Mouse (Mus musculus): ENCODE data around the gene Tmcc1. TPM values are rescaled to one million over a fixed set of nuclear protein-coding genes. Genes with fewer than 3 reads are reported as not detected.

Tmcc1 gene
- polyA plus RNA-seq, 1 experiment, result 20.5 TPM

DNA sequence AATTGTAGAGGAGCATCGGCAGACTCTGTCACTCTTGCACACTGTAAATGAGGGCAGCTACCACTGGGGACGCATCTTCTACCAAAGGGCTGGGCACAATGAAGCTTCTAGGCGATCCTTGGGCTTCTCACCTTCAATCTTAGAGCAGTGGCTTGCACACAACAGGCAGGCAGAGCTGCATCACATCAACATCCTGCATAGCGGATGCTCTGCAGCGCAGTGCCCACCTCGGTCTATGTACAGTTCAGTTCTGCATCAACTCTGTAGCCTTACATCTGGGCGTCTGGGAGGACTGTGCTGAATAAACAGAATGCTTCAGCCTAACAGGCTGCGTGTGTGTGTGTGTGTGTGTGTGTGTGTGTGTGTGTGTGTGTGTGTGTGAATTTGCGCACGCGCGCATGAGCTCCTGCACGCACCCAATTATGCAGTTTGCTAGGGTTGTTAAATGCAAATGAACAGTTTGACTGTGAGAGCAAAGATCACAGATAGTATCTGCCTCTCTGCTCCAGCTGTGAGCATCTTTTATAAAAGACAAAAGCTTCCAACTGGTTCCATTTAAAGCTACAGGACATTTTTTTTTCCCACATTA lies 136.5 kb downstream of the Tmcc1 start:
- Histone ChIP-seq H3K36me3 (ENCODE audit: control insufficient read depth, insufficient read depth, low read length, poor library complexity, severe bottlenecking) (no peaks in the 10 kb centered on the region), H3K27me3 (ENCODE audit: control insufficient read depth, insufficient read depth, low read length, poor library complexity, severe bottlenecking) (no peaks in the 10 kb centered on the region), H3K27ac (ENCODE audit: insufficient read depth, low read length) (no peak overlapping the region), H3K9ac (ENCODE audit: low read depth, poor library complexity, severe bottlenecking) (no peak overlapping the region), H3K4me1 (ENCODE audit: control insufficient read depth, insufficient read depth, low read length) (peaks cover 5% of the 10 kb centered on the region), H3K4me3 (ENCODE audit: low read depth, low read length) (no peak overlapping the region), H3K9me3 (replicated peaks; ENCODE audit: control insufficient read depth, insufficient read depth, low read length, poor library complexity, severe bottlenecking) (no peaks in the 10 kb centered on the region)
- no peak for TF ChIP-seq POLR2A (IDR thresholded peaks at IDR 0.05; ENCODE audit: insufficient read depth, low read length)
- TF ChIP-seq CTCF (IDR thresholded peaks at IDR 0.05; ENCODE audit: low read depth, low read length), result no peak
- no peak for TF ChIP-seq EP300 (IDR thresholded peaks at IDR 0.05; ENCODE audit: insufficient read depth, low read depth, low read length)

DNA sequence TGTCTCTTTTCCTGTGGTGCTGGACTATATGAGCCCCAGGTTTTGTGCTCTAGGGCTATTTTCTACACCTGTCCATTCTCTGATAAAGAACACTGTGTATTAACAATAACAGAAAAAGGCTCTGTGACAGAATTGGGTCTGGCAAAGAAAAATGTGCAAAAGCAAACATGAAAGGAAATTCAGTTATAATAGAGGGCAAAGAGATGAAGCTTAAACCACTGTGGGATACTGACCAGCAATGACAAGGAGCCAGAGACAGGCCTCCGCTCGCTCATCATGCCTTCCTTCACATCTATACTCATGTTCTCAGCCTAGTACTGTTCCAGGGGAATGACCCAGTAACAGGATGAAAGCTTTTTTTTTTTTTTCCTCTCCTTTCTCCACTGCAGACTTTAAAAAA lies 137.5 kb downstream of the Tmcc1 start:
- no peak for TF ChIP-seq EP300 (IDR thresholded peaks at IDR 0.05; ENCODE audit: insufficient read depth, low read depth, low read length)
- TF ChIP-seq CTCF (IDR thresholded peaks at IDR 0.05; ENCODE audit: low read depth, low read length), result no peak
- TF ChIP-seq POLR2A (IDR thresholded peaks at IDR 0.05; ENCODE audit: insufficient read depth, low read length), result no peak
- peaks cover 5% of the 10 kb centered on the region for H3K4me1 ChIP-seq (ENCODE audit: control insufficient read depth, insufficient read depth, low read length)
- no peak overlapping the region for H3K27ac ChIP-seq (ENCODE audit: insufficient read depth, low read length)
- no peak overlapping the region for H3K9ac ChIP-seq (ENCODE audit: low read depth, poor library complexity, severe bottlenecking)
- H3K36me3 ChIP-seq (ENCODE audit: control insufficient read depth, insufficient read depth, low read length, poor library complexity, severe bottlenecking), result no peaks in the 10 kb centered on the region
- H3K4me3 ChIP-seq (ENCODE audit: low read depth, low read length), result no peak overlapping the region
- no peaks in the 10 kb centered on the region for H3K27me3 ChIP-seq (ENCODE audit: control insufficient read depth, insufficient read depth, low read length, poor library complexity, severe bottlenecking)
- H3K9me3 ChIP-seq (replicated peaks; ENCODE audit: control insufficient read depth, insufficient read depth, low read length, poor library complexity, severe bottlenecking), result no peaks in the 10 kb centered on the region

DNA sequence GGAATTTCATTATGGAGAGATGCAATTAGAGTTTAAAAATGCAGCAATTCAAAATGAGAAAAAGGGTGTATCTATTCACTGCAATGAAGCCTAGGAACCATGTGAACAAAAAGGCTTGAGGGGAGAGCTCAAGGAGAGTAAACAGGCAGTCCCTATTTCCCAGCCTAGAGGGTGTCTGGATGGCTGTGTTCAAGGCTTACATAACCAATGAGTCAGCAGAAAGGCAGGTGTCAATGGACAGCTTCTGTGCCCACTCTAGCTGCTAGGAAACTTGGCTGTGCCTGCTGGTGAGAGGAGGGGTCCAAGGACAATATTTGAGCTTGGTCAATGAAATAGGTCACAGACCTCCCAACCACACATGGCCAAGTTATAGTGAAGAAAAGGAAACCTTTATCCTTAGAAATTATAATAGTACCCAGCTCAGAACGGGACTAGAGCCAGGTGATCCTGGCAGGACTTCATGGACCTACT lies 138.2 kb downstream of the Tmcc1 start:
- Histone ChIP-seq H3K36me3 (ENCODE audit: control insufficient read depth, insufficient read depth, low read length, poor library complexity, severe bottlenecking) (no peaks in the 10 kb centered on the region), H3K9me3 (replicated peaks; ENCODE audit: control insufficient read depth, insufficient read depth, low read length, poor library complexity, severe bottlenecking) (no peaks in the 10 kb centered on the region), H3K9ac (ENCODE audit: low read depth, poor library complexity, severe bottlenecking) (no peak overlapping the region), H3K4me3 (ENCODE audit: low read depth, low read length) (no peak overlapping the region), H3K27me3 (ENCODE audit: control insufficient read depth, insufficient read depth, low read length, poor library complexity, severe bottlenecking) (no peaks in the 10 kb centered on the region), H3K27ac (ENCODE audit: insufficient read depth, low read length) (no peak overlapping the region), H3K4me1 (ENCODE audit: control insufficient read depth, insufficient read depth, low read length) (peaks cover 5% of the 10 kb centered on the region)
- TF ChIP-seq POLR2A (IDR thresholded peaks at IDR 0.05; ENCODE audit: insufficient read depth, low read length), result no peak
- 0 out of 2 replicates have a peak, but pooled peaks have one; percentile 18 for TF ChIP-seq EP300 (IDR thresholded peaks at IDR 0.05; ENCODE audit: insufficient read depth, low read depth, low read length)
- TF ChIP-seq CTCF (IDR thresholded peaks at IDR 0.05; ENCODE audit: low read depth, low read length), result no peak

DNA sequence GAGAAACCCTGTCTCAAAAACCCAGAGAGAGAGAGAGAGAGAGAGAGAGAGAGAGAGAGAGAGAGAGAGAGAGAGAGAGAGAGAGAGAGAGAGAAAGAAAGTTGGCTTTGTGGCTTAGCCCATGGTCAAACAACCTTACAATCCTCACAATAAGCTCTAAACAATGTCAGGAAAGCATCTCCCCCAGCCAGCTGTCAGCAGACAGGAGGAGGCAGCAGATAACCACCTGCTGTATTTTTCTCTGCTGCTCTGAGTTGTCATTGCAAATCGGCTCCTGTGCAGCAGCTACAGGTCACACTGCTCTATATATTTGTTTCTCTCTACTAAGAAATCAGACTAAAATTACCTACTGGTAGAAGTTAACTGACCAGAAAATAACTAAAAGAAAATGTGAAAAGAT lies 145.4 kb downstream of the Tmcc1 start:
- TF ChIP-seq EP300 (IDR thresholded peaks at IDR 0.05; ENCODE audit: insufficient read depth, low read depth, low read length) (no peak), CTCF (IDR thresholded peaks at IDR 0.05; ENCODE audit: low read depth, low read length) (no peak), POLR2A (IDR thresholded peaks at IDR 0.05; ENCODE audit: insufficient read depth, low read length) (no peak)
- no peaks in the 10 kb centered on the region for H3K36me3 ChIP-seq (ENCODE audit: control insufficient read depth, insufficient read depth, low read length, poor library complexity, severe bottlenecking)

DNA sequence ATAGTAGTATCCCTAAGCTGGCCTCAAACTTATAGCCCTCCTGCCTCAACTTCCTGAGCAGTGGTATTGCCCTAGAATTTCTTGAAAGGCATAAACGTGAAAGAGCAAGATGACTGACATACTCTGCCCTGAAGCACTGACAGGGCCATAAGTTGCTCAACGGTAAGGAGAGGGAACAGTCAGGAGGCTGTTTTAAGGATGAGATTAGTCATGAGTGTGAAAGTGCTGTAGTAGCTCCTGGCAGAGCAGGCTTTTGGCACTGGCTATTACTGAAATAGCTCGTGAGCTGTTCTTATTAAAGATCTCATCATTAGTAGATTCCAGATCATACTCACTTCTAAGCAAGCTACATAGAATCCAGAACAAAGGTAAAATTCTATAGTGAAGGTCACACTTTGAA lies 145.9 kb downstream of the Tmcc1 start:
- no peak for TF ChIP-seq CTCF (IDR thresholded peaks at IDR 0.05; ENCODE audit: low read depth, low read length)
- no peak for TF ChIP-seq POLR2A (IDR thresholded peaks at IDR 0.05; ENCODE audit: insufficient read depth, low read length)
- TF ChIP-seq EP300 (IDR thresholded peaks at IDR 0.05; ENCODE audit: insufficient read depth, low read depth, low read length), result no peak
- Histone ChIP-seq H3K4me3 (ENCODE audit: low read depth, low read length) (no peak overlapping the region), H3K27me3 (ENCODE audit: control insufficient read depth, insufficient read depth, low read length, poor library complexity, severe bottlenecking) (no peaks in the 10 kb centered on the region; the same call in 1 of the 2 replicates), H3K9ac (ENCODE audit: low read depth, poor library complexity, severe bottlenecking) (no peak overlapping the region), H3K36me3 (ENCODE audit: control insufficient read depth, insufficient read depth, low read length, poor library complexity, severe bottlenecking) (no peaks in the 10 kb centered on the region), H3K4me1 (ENCODE audit: control insufficient read depth, insufficient read depth, low read length) (no peaks in the 10 kb centered on the region), H3K27ac (ENCODE audit: insufficient read depth, low read length) (no peak overlapping the region), H3K9me3 (replicated peaks; ENCODE audit: control insufficient read depth, insufficient read depth, low read length, poor library complexity, severe bottlenecking) (no peaks in the 10 kb centered on the region)

More for the DNA sequence above, 145.4 kb downstream of the Tmcc1 start:
- H3K27ac ChIP-seq (ENCODE audit: insufficient read depth, low read length), result no peak overlapping the region
- H3K9ac ChIP-seq (ENCODE audit: low read depth, poor library complexity, severe bottlenecking), result no peak overlapping the region
- no peaks in the 10 kb centered on the region for H3K9me3 ChIP-seq (replicated peaks; ENCODE audit: control insufficient read depth, insufficient read depth, low read length, poor library complexity, severe bottlenecking)
- no peaks in the 10 kb centered on the region; the same call in 1 of the 2 replicates for H3K27me3 ChIP-seq (ENCODE audit: control insufficient read depth, insufficient read depth, low read length, poor library complexity, severe bottlenecking)
- no peak overlapping the region for H3K4me3 ChIP-seq (ENCODE audit: low read depth, low read length)
- H3K4me1 ChIP-seq (ENCODE audit: control insufficient read depth, insufficient read depth, low read length), result no peaks in the 10 kb centered on the region

DNA sequence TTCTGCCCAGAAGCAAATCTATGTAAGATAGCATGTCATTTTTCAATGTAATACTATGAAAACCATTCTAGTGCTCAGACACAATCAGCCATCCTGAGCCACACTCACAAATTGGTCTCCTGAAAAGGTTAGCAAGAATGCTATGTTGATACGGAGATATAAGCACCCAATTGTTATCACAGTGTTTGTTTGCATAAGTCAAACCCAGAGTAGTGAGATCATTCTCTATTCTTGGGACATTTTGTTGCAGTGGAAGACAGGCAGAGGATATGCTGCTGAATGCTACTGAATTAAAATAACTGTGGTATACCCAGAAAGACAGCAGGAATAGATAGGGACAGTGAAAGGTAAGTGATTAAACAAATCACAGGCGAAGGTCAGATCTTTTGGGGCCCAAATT lies 149.2 kb downstream of the Tmcc1 start:
- Histone ChIP-seq H3K9me3 (replicated peaks; ENCODE audit: control insufficient read depth, insufficient read depth, low read length, poor library complexity, severe bottlenecking) (no peaks in the 10 kb centered on the region), H3K36me3 (ENCODE audit: control insufficient read depth, insufficient read depth, low read length, poor library complexity, severe bottlenecking) (no peaks in the 10 kb centered on the region), H3K9ac (ENCODE audit: low read depth, poor library complexity, severe bottlenecking) (no peak overlapping the region), H3K4me1 (ENCODE audit: control insufficient read depth, insufficient read depth, low read length) (no peaks in the 10 kb centered on the region), H3K27me3 (ENCODE audit: control insufficient read depth, insufficient read depth, low read length, poor library complexity, severe bottlenecking) (no peaks in the 10 kb centered on the region; the same call in 1 of the 2 replicates), H3K27ac (ENCODE audit: insufficient read depth, low read length) (no peak overlapping the region), H3K4me3 (ENCODE audit: low read depth, low read length) (no peak overlapping the region)
- TF ChIP-seq POLR2A (IDR thresholded peaks at IDR 0.05; ENCODE audit: insufficient read depth, low read length) (no peak), EP300 (IDR thresholded peaks at IDR 0.05; ENCODE audit: insufficient read depth, low read depth, low read length) (no peak), CTCF (IDR thresholded peaks at IDR 0.05; ENCODE audit: low read depth, low read length) (no peak)
